Mouse (Mus musculus) forebrain, embryonic 12.5 days (tissue): ENCODE data around the gene Tmem14c. TPM values are rescaled to one million over a fixed set of nuclear protein-coding genes. Genes with fewer than 3 reads are reported as not detected.

Experiments used
- ATAC-seq: fragments of 200-750 bp; cut with Nextera tagmentation; 2 replicates; pipeline ENCODE4 v1.8.0; 2017; ENCODE audit warnings: moderate TSS enrichment; ENCODE audit not compliant: low FRiP score
- H3K27ac ChIP-seq: fragments of 300-500 bp; sonication (generic); 2 replicates; pipeline ENCODE4 v1.5.1; 2016; ENCODE audit warnings: mild to moderate bottlenecking
- H3K27me3 ChIP-seq: fragments of 300-500 bp; sonication (generic); 2 replicates; pipeline ENCODE4 v1.6.1; 2016; ENCODE audit warnings: mild to moderate bottlenecking
- H3K36me3 ChIP-seq: fragments of 300-500 bp; sonication (generic); replicated peaks from 2 replicates; pipeline ENCODE4 v1.6.1; 2016; ENCODE audit warnings: mild to moderate bottlenecking
- H3K4me1 ChIP-seq: fragments of 300-500 bp; sonication (generic); 2 replicates; pipeline ENCODE4 v1.6.1; 2016
- H3K4me2 ChIP-seq: fragments of 300-500 bp; sonication (generic); 2 replicates; pipeline ENCODE4 v1.6.1; 2016; ENCODE audit warnings: mild to moderate bottlenecking, moderate library complexity
- H3K4me3 ChIP-seq: fragments of 300-500 bp; sonication (generic); replicated peaks from 2 replicates; pipeline ENCODE4 v1.5.1; 2016; ENCODE audit warnings: mild to moderate bottlenecking
- H3K9ac ChIP-seq: fragments of 300-500 bp; sonication (generic); 2 replicates; pipeline ENCODE4 v1.6.1; 2016; ENCODE audit warnings: mild to moderate bottlenecking
- H3K9me3 ChIP-seq: fragments of 300-500 bp; sonication (generic); 2 replicates; pipeline ENCODE4 v1.6.1; 2016
- WGBS: fragments of 180-500 bp; shearing (Covaris S2); methylation state at CpG from one replicate; pipeline ENCODE4 v1.1.7; 2016; 5-methylcytosine and 5-hydroxymethylcytosine counted together
- polyA plus RNA-seq: library from polyadenylated mRNA; unstranded; fragments of >200 nt; fragmentation: Nextera tagmentation; extraction: Ambion mirVana; gene quantifications from 2 replicates; pipeline ENCODE4 v1.2.1, GENCODE M21; 2016

Tmem14c gene
- 133 and 143 TPM in 2 replicates for polyA plus RNA-seq

- H3K4me3 ChIP-seq = peak within 1 kb of the TSS; percentile 68
- ATAC-seq = peak; percentile 99
- WGBS = under 1% methylated on average over 43 of the region's 43 CpGs
- H3K9ac ChIP-seq = peak within 1 kb of the TSS; percentile 74
- no peaks in the 10 kb centered on the region for H3K27me3 ChIP-seq
- peak within 1 kb of the TSS; percentile 77 for H3K27ac ChIP-seq
- peaks cover 57% of the 10 kb centered on the region for H3K36me3 ChIP-seq
- H3K4me2 ChIP-seq = peak within 1 kb of the TSS; percentile 77
- H3K4me1 ChIP-seq = peaks cover 13% of the 10 kb centered on the region
- no peaks in the 10 kb centered on the region for H3K9me3 ChIP-seq
Observed at GRCm38 (mm10) chr13:41015829-41016634, at the start of gene Tmem14c. Gene Tmem14c, plus strand, starts transcription at chr13:41016292.

- H3K27me3 ChIP-seq = no peaks in the 10 kb centered on the region
Observed at GRCm38 (mm10) chr13:40967609-40968008, 48.5 kb upstream of the Tmem14c start.

GRCm38 (mm10) chr13:40968564-40968963 lies 47.5 kb upstream of the Tmem14c start:
- H3K4me2 ChIP-seq = no peak overlapping the region
- H3K27ac ChIP-seq = no peak overlapping the region
- H3K9me3 ChIP-seq = no peaks in the 10 kb centered on the region
- H3K4me1 ChIP-seq = no peaks in the 10 kb centered on the region
- no peak for ATAC-seq
- H3K36me3 ChIP-seq = no peaks in the 10 kb centered on the region
- no peak overlapping the region for H3K4me3 ChIP-seq
- 86% methylated on average over 5 of the region's 5 CpGs for WGBS
- H3K27me3 ChIP-seq = no peaks in the 10 kb centered on the region
- no peak overlapping the region for H3K9ac ChIP-seq

More at GRCm38 (mm10) chr13:40967609-40968008, 48.5 kb upstream of the Tmem14c start:
- no peaks in the 10 kb centered on the region for H3K9me3 ChIP-seq
- no peaks in the 10 kb centered on the region for H3K4me1 ChIP-seq
- no peak overlapping the region for H3K4me3 ChIP-seq
- H3K4me2 ChIP-seq = no peak overlapping the region
- H3K9ac ChIP-seq = no peak overlapping the region
- ATAC-seq = no peak
- WGBS = 87% methylated on average over 10 of the region's 10 CpGs
- H3K36me3 ChIP-seq = no peaks in the 10 kb centered on the region
- no peak overlapping the region for H3K27ac ChIP-seq

- H3K4me3 ChIP-seq = no peak overlapping the region
- H3K27ac ChIP-seq = no peak overlapping the region
- no peak overlapping the region for H3K4me2 ChIP-seq
- H3K27me3 ChIP-seq = no peaks in the 10 kb centered on the region
- H3K9ac ChIP-seq = no peak overlapping the region
- H3K9me3 ChIP-seq = no peaks in the 10 kb centered on the region
- 92% methylated on average over 4 of the region's 4 CpGs for WGBS
- no peak for ATAC-seq
- no peaks in the 10 kb centered on the region for H3K4me1 ChIP-seq
- H3K36me3 ChIP-seq = no peaks in the 10 kb centered on the region
Observed at GRCm38 (mm10) chr13:40969761-40970390, 46.2 kb upstream of the Tmem14c start.

GRCm38 (mm10) chr13:40971261-40971660 lies 44.8 kb upstream of the Tmem14c start:
- Histone ChIP-seq H3K9ac (no peak overlapping the region), H3K4me2 (no peak overlapping the region), H3K4me3 (no peak overlapping the region), H3K36me3 (no peaks in the 10 kb centered on the region), H3K27ac (no peak overlapping the region), H3K27me3 (no peaks in the 10 kb centered on the region), H3K4me1 (no peaks in the 10 kb centered on the region), H3K9me3 (no peaks in the 10 kb centered on the region)
- ATAC-seq = no peak
- WGBS = 94% methylated on average over 5 of the region's 5 CpGs

GRCm38 (mm10) chr13:40971831-40972230 lies 44.3 kb upstream of the Tmem14c start:
- H3K4me1 ChIP-seq = no peaks in the 10 kb centered on the region
- no peak overlapping the region for H3K4me2 ChIP-seq
- no peaks in the 10 kb centered on the region for H3K36me3 ChIP-seq
- H3K4me3 ChIP-seq = no peak overlapping the region
- WGBS = 83% methylated on average over 2 of the region's 2 CpGs
- no peak for ATAC-seq
- H3K27me3 ChIP-seq = no peaks in the 10 kb centered on the region
- no peak overlapping the region for H3K9ac ChIP-seq
- no peaks in the 10 kb centered on the region for H3K9me3 ChIP-seq
- H3K27ac ChIP-seq = no peak overlapping the region

- H3K36me3 ChIP-seq = no peaks in the 10 kb centered on the region
- H3K9me3 ChIP-seq = no peaks in the 10 kb centered on the region
- WGBS = 89% methylated on average over 5 of the region's 5 CpGs
- no peaks in the 10 kb centered on the region for H3K4me1 ChIP-seq
- no peak overlapping the region for H3K4me3 ChIP-seq
- no peak overlapping the region for H3K27ac ChIP-seq
- H3K9ac ChIP-seq = no peak overlapping the region
- no peak overlapping the region for H3K4me2 ChIP-seq
- no peaks in the 10 kb centered on the region for H3K27me3 ChIP-seq
- ATAC-seq = no peak
Observed at GRCm38 (mm10) chr13:40972976-40973375, 43.1 kb upstream of the Tmem14c start.

GRCm38 (mm10) chr13:40977609-40978008 lies 38.5 kb upstream of the Tmem14c start:
- H3K27ac ChIP-seq = no peak overlapping the region
- H3K4me2 ChIP-seq = no peak overlapping the region
- no peaks in the 10 kb centered on the region for H3K9me3 ChIP-seq
- ATAC-seq = no peak
- 9% methylated on average over 7 of the region's 7 CpGs for WGBS
- H3K4me1 ChIP-seq = no peaks in the 10 kb centered on the region
- H3K4me3 ChIP-seq = no peak overlapping the region
- no peak overlapping the region for H3K9ac ChIP-seq
- no peaks in the 10 kb centered on the region for H3K36me3 ChIP-seq
- H3K27me3 ChIP-seq = no peaks in the 10 kb centered on the region

GRCm38 (mm10) chr13:40978652-40979051 lies 37.4 kb upstream of the Tmem14c start:
- ATAC-seq = no peak
- 89% methylated on average over 4 of the region's 4 CpGs for WGBS

GRCm38 (mm10) chr13:40979321-40979720 lies 36.8 kb upstream of the Tmem14c start:
- Histone ChIP-seq H3K36me3 (no peaks in the 10 kb centered on the region), H3K9me3 (no peaks in the 10 kb centered on the region), H3K27ac (no peak overlapping the region), H3K27me3 (no peaks in the 10 kb centered on the region), H3K4me2 (no peak overlapping the region), H3K4me3 (no peak overlapping the region), H3K9ac (no peak overlapping the region), H3K4me1 (no peaks in the 10 kb centered on the region)
- 65% methylated on average over 2 of the region's 2 CpGs for WGBS
- ATAC-seq = no peak

More at GRCm38 (mm10) chr13:40978652-40979051, 37.4 kb upstream of the Tmem14c start:
- Histone ChIP-seq H3K9ac (no peak overlapping the region), H3K4me1 (no peaks in the 10 kb centered on the region), H3K4me2 (no peak overlapping the region), H3K9me3 (no peaks in the 10 kb centered on the region), H3K27me3 (no peaks in the 10 kb centered on the region), H3K36me3 (no peaks in the 10 kb centered on the region), H3K4me3 (no peak overlapping the region), H3K27ac (no peak overlapping the region)

GRCm38 (mm10) chr13:40982759-40983158 lies 33.3 kb upstream of the Tmem14c start:
- Histone ChIP-seq H3K36me3 (no peaks in the 10 kb centered on the region), H3K9ac (no peak overlapping the region), H3K4me1 (no peaks in the 10 kb centered on the region), H3K27me3 (no peaks in the 10 kb centered on the region), H3K4me3 (no peak overlapping the region), H3K9me3 (no peaks in the 10 kb centered on the region), H3K27ac (no peak overlapping the region), H3K4me2 (no peak overlapping the region)
- no peak for ATAC-seq
- WGBS = 82% methylated on average over 1 of the region's 1 CpGs

- Histone ChIP-seq H3K27me3 (peaks cover 10% of the 10 kb centered on the region), H3K27ac (no peak overlapping the region), H3K9ac (no peak overlapping the region), H3K36me3 (no peaks in the 10 kb centered on the region), H3K4me1 (no peaks in the 10 kb centered on the region), H3K9me3 (no peaks in the 10 kb centered on the region), H3K4me2 (no peak overlapping the region), H3K4me3 (no peak overlapping the region)
- no peak for ATAC-seq
- 92% methylated on average over 5 of the region's 5 CpGs for WGBS
Observed at GRCm38 (mm10) chr13:40986081-40986480, 30.0 kb upstream of the Tmem14c start.
